Mouse (Mus musculus): Measurements from ENCODE around the gene March5.
"Not testable (repeated sequence)": the region's sequence is repeated elsewhere in the genome, so short reads cannot be mapped to it uniquely, and the experiment has no call there.

The March5 gene

GRCm38 (mm10) chr19:37208986-37209385 lies 1.6 kb downstream of the March5 start:
- DNase-seq: no peak

- DNase-seq: peak; percentile 43
These were observed 2.3 kb downstream of the March5 start for GRCm38 (mm10) chr19:37209467-37210128.

- DNase-seq: no peak
These were observed 3.1 kb downstream of the March5 start for GRCm38 (mm10) chr19:37210457-37210856.

GRCm38 (mm10) chr19:37211416-37211815 lies 4.1 kb downstream of the March5 start:
- no peak for DNase-seq

GRCm38 (mm10) chr19:37214711-37215110 lies 7.4 kb downstream of the March5 start:
- DNase-seq: no peak

- no peak for DNase-seq
These were observed 18.0 kb downstream of the March5 start for GRCm38 (mm10) chr19:37225197-37225862.

- DNase-seq: not testable (repeated sequence)
These were observed 25.3 kb downstream of the March5 start for GRCm38 (mm10) chr19:37232598-37232997.

GRCm38 (mm10) chr19:37233561-37234539 lies 26.5 kb downstream of the March5 start:
- peak; percentile 24 for DNase-seq

GRCm38 (mm10) chr19:37235818-37236217 lies 28.5 kb downstream of the March5 start:
- DNase-seq: no peak

GRCm38 (mm10) chr19:37237306-37237705 lies 30.0 kb downstream of the March5 start:
- DNase-seq: no peak

- no peak for DNase-seq
These were observed 30.5 kb downstream of the March5 start for GRCm38 (mm10) chr19:37237712-37238437.

- no peak for DNase-seq
These were observed 31.3 kb downstream of the March5 start for GRCm38 (mm10) chr19:37238651-37239050.

GRCm38 (mm10) chr19:37239096-37239495 lies 31.8 kb downstream of the March5 start:
- no peak for DNase-seq

- DNase-seq: no peak
These were observed 33.9 kb downstream of the March5 start for GRCm38 (mm10) chr19:37241201-37241600.

- DNase-seq: no peak
These were observed 35.4 kb downstream of the March5 start for GRCm38 (mm10) chr19:37242707-37243106.

GRCm38 (mm10) chr19:37246859-37247258 lies 39.5 kb downstream of the March5 start:
- no peak for DNase-seq

GRCm38 (mm10) chr19:37248199-37248598 lies 40.9 kb downstream of the March5 start:
- DNase-seq: no peak

- no peak for DNase-seq
These were observed 44.8 kb downstream of the March5 start for GRCm38 (mm10) chr19:37252104-37252503.

GRCm38 (mm10) chr19:37255321-37255720 lies 48.0 kb downstream of the March5 start:
- DNase-seq: no peak

GRCm38 (mm10) chr19:37262389-37262788 lies 55.0 kb downstream of the March5 start:
- DNase-seq: no peak

- peak; percentile 16 for DNase-seq
These were observed 56.2 kb downstream of the March5 start for GRCm38 (mm10) chr19:37263566-37263942.

All from cerebellum, adult 9-10 months (tissue).